Mouse (Mus musculus): ENCODE measurements around the gene Fam89b. TPM values are rescaled to one million over a fixed set of nuclear protein-coding genes. Genes with fewer than 3 reads are reported as not detected.

The Fam89b gene
- polyA plus RNA-seq, 1 experiment: 65.9 TPM

- H3K4me3 ChIP-seq (replicated peaks; ENCODE audit: insufficient read depth, low read depth, low read length): no peak overlapping the region
- peaks cover 8% of the 10 kb centered on the region; the same call in 1 of the 2 replicates for H3K4me1 ChIP-seq (ENCODE audit: control insufficient read depth, insufficient read depth, low read length)
- no peak overlapping the region for H3K27ac ChIP-seq (ENCODE audit: insufficient read depth, low read length)
- WGBS: 61% methylated on average over 12 of the region's 12 CpGs
- DNase-seq: no peak
- no peaks in the 10 kb centered on the region for H3K27me3 ChIP-seq (ENCODE audit: control insufficient read depth, insufficient read depth, low read length)
- TF ChIP-seq CTCF (IDR thresholded peaks at IDR 0.05; ENCODE audit: borderline replicate concordance, insufficient read depth, low read depth, low read length) (no peak), POLR2A (IDR thresholded peaks at IDR 0.05; ENCODE audit: borderline replicate concordance, insufficient read depth, low read length) (no peak)
Measured at GRCm38 (mm10) chr19:5725029-5725707, 4.3 kb downstream of the Fam89b start.

- no peak overlapping the region for H3K27ac ChIP-seq (ENCODE audit: insufficient read depth, low read length)
- peaks cover 8% of the 10 kb centered on the region; the same call in 1 of the 2 replicates for H3K4me1 ChIP-seq (ENCODE audit: control insufficient read depth, insufficient read depth, low read length)
- WGBS: 66% methylated on average over 7 of the region's 7 CpGs
- H3K4me3 ChIP-seq (replicated peaks; ENCODE audit: insufficient read depth, low read depth, low read length): no peak overlapping the region
- DNase-seq: no peak
- no peaks in the 10 kb centered on the region for H3K27me3 ChIP-seq (ENCODE audit: control insufficient read depth, insufficient read depth, low read length)
- TF ChIP-seq POLR2A (IDR thresholded peaks at IDR 0.05; ENCODE audit: borderline replicate concordance, insufficient read depth, low read length) (no peak), CTCF (IDR thresholded peaks at IDR 0.05; ENCODE audit: borderline replicate concordance, insufficient read depth, low read depth, low read length) (no peak)
Measured at GRCm38 (mm10) chr19:5724549-5724941, 4.9 kb downstream of the Fam89b start.

- Histone ChIP-seq H3K4me1 (ENCODE audit: control insufficient read depth, insufficient read depth, low read length) (peaks cover 8% of the 10 kb centered on the region; the same call in 1 of the 2 replicates), H3K4me3 (replicated peaks; ENCODE audit: insufficient read depth, low read depth, low read length) (no peak overlapping the region), H3K27ac (ENCODE audit: insufficient read depth, low read length) (no peak overlapping the region), H3K27me3 (ENCODE audit: control insufficient read depth, insufficient read depth, low read length) (no peaks in the 10 kb centered on the region)
- no peak for TF ChIP-seq CTCF (IDR thresholded peaks at IDR 0.05; ENCODE audit: borderline replicate concordance, insufficient read depth, low read depth, low read length)
- no peak for TF ChIP-seq POLR2A (IDR thresholded peaks at IDR 0.05; ENCODE audit: borderline replicate concordance, insufficient read depth, low read length)
- DNase-seq: no peak
- WGBS: 53% methylated on average over 4 of the region's 4 CpGs
Measured at GRCm38 (mm10) chr19:5723934-5724548, 5.4 kb downstream of the Fam89b start.

- peaks cover 8% of the 10 kb centered on the region; the same call in 1 of the 2 replicates for H3K4me1 ChIP-seq (ENCODE audit: control insufficient read depth, insufficient read depth, low read length)
- no peaks in the 10 kb centered on the region for H3K27me3 ChIP-seq (ENCODE audit: control insufficient read depth, insufficient read depth, low read length)
- H3K27ac ChIP-seq (ENCODE audit: insufficient read depth, low read length): no peak overlapping the region
- no peak overlapping the region for H3K4me3 ChIP-seq (replicated peaks; ENCODE audit: insufficient read depth, low read depth, low read length)
- no peak for DNase-seq
- no peak for TF ChIP-seq CTCF (IDR thresholded peaks at IDR 0.05; ENCODE audit: borderline replicate concordance, insufficient read depth, low read depth, low read length)
- no peak for TF ChIP-seq POLR2A (IDR thresholded peaks at IDR 0.05; ENCODE audit: borderline replicate concordance, insufficient read depth, low read length)
- 90% methylated on average over 7 of the region's 7 CpGs for WGBS
Measured at GRCm38 (mm10) chr19:5722848-5723425, 6.5 kb downstream of the Fam89b start.

GRCm38 (mm10) chr19:5721233-5721632 lies 8.2 kb downstream of the Fam89b start:
- H3K4me3 ChIP-seq (replicated peaks; ENCODE audit: insufficient read depth, low read depth, low read length): no peak overlapping the region
- 90% methylated on average over 6 of the region's 6 CpGs for WGBS
- no peak for TF ChIP-seq POLR2A (IDR thresholded peaks at IDR 0.05; ENCODE audit: borderline replicate concordance, insufficient read depth, low read length)
- TF ChIP-seq CTCF (IDR thresholded peaks at IDR 0.05; ENCODE audit: borderline replicate concordance, insufficient read depth, low read depth, low read length): no peak
- DNase-seq: no peak
- no peak overlapping the region for H3K27ac ChIP-seq (ENCODE audit: insufficient read depth, low read length)
- H3K4me1 ChIP-seq (ENCODE audit: control insufficient read depth, insufficient read depth, low read length): peaks cover 4% of the 10 kb centered on the region; the same call in 1 of the 2 replicates
- no peaks in the 10 kb centered on the region for H3K27me3 ChIP-seq (ENCODE audit: control insufficient read depth, insufficient read depth, low read length)

- DNase-seq: no peak
Measured at GRCm38 (mm10) chr19:5716955-5717354, 12.5 kb downstream of the Fam89b start.

GRCm38 (mm10) chr19:5715793-5716688 lies 13.4 kb downstream of the Fam89b start:
- Histone ChIP-seq H3K4me3 (replicated peaks; ENCODE audit: insufficient read depth, low read depth, low read length) (peak overlapping the region; percentile 37), H3K27me3 (ENCODE audit: control insufficient read depth, insufficient read depth, low read length) (no peaks in the 10 kb centered on the region), H3K4me1 (ENCODE audit: control insufficient read depth, insufficient read depth, low read length) (peaks cover 9% of the 10 kb centered on the region), H3K27ac (ENCODE audit: insufficient read depth, low read length) (no peak overlapping the region)
- DNase-seq: peak; percentile 43 to 55
- no peak for TF ChIP-seq POLR2A (IDR thresholded peaks at IDR 0.05; ENCODE audit: borderline replicate concordance, insufficient read depth, low read length)
- peak; percentile 45; the same call in 1 of the 2 replicates for TF ChIP-seq CTCF (IDR thresholded peaks at IDR 0.05; ENCODE audit: borderline replicate concordance, insufficient read depth, low read depth, low read length)
- WGBS: 32% methylated on average over 43 of the region's 43 CpGs

More at GRCm38 (mm10) chr19:5716955-5717354, 12.5 kb downstream of the Fam89b start:
- Histone ChIP-seq H3K4me1 (ENCODE audit: control insufficient read depth, insufficient read depth, low read length) (peaks cover 9% of the 10 kb centered on the region), H3K27ac (ENCODE audit: insufficient read depth, low read length) (no peak overlapping the region), H3K4me3 (replicated peaks; ENCODE audit: insufficient read depth, low read depth, low read length) (no peak overlapping the region), H3K27me3 (ENCODE audit: control insufficient read depth, insufficient read depth, low read length) (no peaks in the 10 kb centered on the region)
- TF ChIP-seq CTCF (IDR thresholded peaks at IDR 0.05; ENCODE audit: borderline replicate concordance, insufficient read depth, low read depth, low read length) (no peak), POLR2A (IDR thresholded peaks at IDR 0.05; ENCODE audit: borderline replicate concordance, insufficient read depth, low read length) (no peak)
- 37% methylated on average over 10 of the region's 10 CpGs for WGBS

Measured in cerebellum, adult 2 months (tissue).